Mouse (Mus musculus) left cerebral cortex, postnatal 25 days (tissue): ENCODE measurements at regions not wholly inside any gene's neighbourhood (a gene's known extent, or its start where the extent isn't known, plus 50 kb on each side); places are given as distances from the start of the nearest gene placed in this dataset.

ENCODE experiments used
- DNase-seq, 2 experiments: peaks; one replicate each; pipeline ENCODE4 v3.0.0; 2022; ENCODE audit warnings: low spot score in 2 of 2, mixed read lengths in 1 of 2
- intact Hi-C: fragments of 180-260 bp; cut with DNase I; formaldehyde crosslinking; loops from one replicate; pipeline ENCODE4 v1.15.1; 2025

DNA sequence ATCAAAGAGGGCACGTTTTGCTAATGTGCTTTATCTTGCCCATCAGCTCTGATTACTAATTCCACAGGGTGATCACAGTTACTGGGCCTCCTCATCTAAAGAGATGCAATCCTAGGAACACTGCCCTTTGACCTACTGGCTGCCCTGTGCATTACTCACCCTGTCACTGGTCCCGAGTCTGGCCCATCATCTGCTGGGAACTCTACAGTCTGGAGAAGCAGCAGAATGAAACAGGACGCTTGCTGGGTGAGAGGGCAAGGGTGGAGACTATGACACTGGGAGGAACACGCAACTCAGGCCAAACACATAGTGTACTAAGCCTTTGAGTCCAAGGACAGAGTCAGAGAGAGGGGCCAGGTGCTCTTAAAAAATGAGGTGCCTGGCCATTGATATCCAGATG, 263.8 kb downstream of the Ets1 start:
- DNase-seq = no peak
- intact Hi-C loops = no loop called here

DNA sequence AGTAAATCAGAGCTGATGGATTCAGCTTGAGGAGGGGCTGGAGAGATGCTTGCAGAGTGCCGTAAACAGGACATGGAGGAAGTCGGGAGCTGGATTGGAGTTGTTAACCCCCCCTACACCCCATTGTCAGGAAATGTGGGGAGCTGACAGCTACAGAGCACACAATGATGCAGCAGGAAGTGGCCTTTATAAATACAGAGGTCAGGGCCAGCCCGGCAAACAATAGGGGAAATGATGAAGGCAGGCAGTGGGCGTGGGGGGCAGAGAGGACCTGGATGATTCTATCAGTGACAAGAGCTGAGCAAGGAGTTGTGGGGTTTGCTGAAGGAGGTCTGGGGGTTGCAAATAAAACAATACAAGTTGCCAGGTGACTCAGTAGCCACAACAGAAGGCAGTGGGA, 265.3 kb downstream of the Ets1 start:
- DNase-seq = no peak
- intact Hi-C loops = no loop called here

DNA sequence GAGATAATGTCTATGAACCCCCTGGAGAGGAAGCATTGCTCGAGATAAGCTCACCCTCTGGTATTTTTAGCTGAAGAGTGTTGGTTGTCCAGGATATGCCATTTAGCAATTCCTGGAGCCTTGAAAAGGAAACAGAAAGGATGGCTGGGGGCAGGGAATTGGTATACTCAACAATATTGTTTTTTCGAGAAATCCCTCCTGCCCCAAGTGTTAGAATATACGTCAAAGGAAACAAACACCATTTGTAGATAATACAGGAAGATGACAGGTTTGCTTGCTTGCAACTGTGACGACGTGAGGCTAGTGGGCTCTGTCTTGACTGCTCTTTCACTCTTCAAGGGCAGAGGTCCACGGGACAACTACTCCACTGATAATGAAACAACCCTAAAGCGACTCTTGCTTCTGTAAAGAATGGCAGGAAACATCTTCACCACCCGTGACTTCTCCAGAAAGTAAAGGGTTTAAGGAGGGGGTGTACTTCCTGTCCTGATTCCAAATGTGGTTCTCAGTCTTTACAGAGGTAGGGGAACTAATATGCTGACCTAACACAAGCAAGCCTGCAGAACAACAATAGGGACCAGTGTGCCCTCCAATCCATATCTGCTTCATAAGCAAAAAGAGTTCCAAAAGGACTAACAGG, 270.3 kb downstream of the Ets1 start:
- intact Hi-C loops = no loop called here
- no peak for DNase-seq

DNA sequence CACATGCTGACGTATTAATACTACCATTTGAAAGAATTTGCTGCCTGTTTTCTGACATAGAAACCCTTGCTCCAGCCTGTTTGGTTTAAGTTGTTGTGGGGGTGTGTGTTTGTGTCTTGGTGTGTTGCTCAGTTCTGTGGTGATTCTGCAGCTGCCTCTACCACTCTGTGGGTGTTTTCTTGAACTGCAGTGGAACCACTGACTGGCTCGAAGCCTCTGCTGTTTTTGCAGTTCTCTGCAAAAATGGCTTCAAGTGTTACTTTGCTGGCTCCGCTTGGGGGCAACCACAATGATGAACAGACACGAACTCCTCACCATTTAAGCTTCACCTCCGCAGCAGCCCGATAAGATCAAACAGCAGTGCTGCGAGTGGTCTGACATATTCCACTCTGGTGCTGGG, 274.6 kb downstream of the Ets1 start:
- intact Hi-C loops = no loop called here
- DNase-seq = no peak

DNA sequence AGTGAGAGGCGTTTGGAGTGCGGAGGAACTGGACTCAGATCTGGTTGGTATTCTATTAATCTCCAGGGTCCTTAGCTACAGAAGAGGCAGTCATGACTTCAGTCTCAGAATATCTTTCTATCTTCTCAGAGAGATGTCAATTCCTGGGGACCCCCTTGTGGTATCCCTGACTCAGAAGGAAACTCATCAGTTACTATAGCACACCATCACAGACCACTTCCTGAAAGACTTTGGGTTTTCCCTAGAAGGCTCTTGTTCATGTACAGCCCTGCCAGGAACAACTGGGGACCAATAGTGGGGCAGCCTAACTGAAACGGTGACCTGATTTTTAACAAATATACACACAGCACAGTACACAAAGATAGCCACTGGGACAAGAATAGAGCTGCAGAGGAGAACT, 279.6 kb downstream of the Ets1 start:
- intact Hi-C loops = no loop called here
- DNase-seq = no peak

DNA sequence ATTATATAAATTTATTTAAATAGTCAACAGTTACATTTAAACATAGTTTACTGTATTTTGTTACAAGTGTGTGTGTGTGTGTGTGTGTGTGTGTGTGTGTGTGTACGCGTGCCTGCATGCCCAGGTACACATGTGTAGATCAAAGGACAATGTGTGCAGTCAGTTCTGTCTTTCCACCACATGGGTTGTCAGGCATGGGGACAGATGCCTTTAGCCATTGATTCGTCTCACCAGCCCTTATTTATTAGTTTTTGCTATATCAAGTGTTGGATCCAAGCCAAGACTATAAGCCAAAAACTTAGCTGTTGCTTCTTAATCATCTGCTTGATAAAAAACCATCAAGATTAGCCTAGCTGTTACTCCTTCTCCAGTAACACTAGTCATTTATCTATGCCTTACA, 280.7 kb downstream of the Ets1 start:
- intact Hi-C loops = no loop called here
- no peak for DNase-seq

DNA sequence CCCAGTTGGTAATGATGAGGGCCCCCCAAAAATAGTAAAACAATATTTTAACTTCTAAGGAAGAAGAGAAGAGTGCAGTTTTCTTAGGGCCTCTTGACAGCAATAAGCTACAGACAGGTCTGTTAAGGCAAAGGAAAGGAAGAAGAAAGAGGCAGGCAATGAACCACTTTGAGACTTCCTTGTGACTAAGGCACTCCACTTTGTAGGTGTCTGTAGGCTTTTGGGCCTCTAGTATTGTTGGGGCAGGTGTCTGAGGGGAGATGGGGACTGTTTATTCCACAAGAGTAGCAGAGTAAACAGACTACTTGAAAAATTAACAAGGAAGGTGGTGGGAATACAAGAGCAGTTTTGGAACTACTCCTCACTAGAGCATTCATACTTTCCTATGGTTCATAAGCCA, 287.9 kb downstream of the Ets1 start:
- DNase-seq = no peak
- intact Hi-C loops = no loop called here

DNA sequence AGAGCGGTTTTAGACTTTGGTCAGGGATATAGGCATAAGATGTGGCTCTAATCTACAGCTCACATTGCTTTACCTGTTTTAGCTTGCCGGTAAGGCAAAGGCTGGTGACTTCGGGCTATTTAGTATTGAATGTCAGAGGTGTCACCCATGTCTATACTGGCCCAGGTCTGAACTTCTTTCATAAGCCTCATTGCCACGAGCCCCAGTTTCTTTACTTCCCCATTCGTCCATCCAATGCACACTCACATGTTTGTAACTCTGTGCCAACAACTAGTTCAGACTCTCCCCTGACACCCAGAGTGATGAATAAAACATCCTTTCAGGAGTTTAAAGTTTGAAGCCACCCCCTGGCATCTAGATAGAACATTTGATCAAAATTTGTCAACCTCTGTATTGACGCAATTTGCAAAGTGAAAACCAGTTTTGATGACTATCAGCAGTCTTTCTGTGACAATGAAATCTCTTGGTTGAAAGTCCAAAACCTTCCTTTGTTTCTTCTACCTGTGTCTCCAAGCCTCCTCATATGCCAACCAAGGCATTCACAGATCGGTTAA, 288.4 kb downstream of the Ets1 start:
- DNase-seq = no peak
- intact Hi-C loops = no loop called here

DNA sequence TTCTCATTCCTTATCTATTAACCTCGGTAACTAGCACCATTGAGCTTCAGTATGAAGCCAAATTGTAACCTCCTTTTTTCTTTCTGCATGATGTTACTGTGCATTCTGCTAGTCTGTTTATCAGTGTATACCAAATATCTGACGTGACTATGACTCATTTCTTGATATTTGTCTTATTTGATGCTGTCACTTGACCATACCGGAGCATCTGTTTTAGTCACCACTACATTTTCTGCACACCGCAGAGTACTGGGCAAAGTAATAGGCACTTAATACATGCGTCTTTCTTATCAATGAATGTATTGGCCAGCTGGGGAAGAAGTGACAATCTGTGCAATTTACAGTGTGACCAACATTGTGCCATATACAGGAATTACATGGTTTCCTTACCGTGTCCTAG, 289.0 kb downstream of the Ets1 start:
- intact Hi-C loops = no loop called here
- DNase-seq = no peak

DNA sequence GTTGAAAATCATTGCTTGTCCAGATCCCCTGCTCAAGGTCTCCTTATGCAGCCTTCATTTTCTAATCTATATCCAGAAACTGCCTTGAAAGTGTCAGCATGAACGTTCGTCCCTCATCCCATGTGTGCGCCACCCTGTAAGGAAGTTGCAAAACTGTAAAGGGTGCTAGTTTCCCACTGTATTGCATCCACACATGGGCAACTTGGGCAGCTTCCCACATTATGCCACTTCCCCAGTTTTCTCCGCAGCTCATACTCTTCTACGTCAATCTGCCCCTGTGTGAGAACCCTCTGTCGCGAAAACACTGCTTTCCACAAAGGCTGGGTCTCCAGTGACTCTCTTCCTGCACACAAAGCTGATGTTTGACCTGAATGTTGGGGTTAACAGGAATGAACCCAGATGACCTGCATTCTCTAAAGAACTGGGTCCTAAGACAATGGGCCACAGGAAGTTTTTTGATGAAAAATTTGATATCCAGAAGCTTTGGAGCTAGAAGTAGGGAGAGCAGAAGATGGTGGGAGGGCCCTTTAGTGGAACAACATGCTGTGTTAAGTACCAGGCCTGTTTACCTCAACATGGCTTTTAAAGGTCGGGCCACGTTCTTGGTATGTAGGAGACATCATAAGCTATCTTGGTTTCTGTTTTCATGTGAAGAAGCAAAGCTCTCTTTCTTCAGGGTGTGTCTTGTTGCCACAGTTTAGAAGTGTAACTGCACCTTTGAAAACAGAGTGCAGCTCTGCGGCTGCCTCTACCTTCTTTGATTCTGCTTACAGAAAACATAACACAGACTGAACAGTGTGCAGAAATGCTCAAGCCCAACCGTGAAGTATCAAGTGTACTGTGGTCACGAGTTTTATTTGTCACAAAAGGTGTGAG, 289.9 kb downstream of the Ets1 start:
- DNase-seq = no peak
- intact Hi-C loops = no loop called here

DNA sequence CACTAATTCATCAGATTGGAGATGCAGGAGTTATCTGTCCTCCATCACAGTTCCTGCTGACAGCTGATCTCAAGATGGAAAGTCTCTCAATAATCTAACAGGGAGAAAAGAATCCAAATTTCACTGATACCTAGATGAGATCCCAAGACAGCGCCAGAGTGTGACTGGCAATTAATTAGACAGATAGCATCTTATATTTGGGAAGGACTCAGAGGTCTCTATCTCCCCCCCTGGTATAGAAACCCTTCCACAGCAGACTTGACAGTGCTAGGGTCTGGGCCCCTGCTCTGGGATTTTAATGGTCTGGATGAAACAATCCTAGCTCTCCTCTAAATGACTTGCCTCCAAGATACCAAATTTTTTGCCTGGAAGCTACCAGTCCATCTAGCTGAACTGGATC, 291.6 kb downstream of the Ets1 start:
- intact Hi-C loops = no loop called here

DNA sequence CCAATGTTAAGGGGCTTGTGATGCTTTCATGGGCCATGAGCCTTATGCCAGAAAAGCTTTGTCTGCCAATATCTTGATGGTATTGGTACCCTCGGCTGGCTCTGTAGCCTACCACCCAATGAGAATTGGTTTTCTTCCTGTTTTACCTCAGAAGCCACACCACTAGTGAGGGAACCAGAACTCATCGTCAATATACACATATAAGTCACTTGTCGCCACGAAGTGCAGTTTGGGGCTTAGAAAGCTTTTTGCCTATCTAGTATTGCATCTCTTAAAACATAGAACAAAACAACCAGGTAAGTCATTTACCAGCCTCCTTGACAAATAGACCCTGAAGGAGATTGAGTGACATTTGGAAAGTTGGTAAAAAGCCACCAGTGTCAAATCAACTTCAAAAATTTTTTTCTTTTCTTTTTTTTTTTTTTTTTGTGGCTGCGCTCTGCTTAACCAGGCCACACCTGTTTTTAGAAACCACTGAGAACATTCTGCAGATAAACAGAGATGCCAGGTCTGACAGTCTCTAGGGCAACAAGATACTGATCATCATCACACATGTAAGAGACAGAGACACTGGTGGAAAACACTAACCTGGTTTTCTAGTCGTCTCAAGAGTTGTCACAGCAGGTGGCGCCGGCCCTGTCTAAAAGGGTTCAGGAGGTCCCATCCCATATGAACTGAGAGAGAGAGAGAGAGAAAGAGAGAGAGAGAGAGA, 292.4 kb downstream of the Ets1 start:
- no peak for DNase-seq
- intact Hi-C loops = no loop called here

More for the DNA sequence above, 291.6 kb downstream of the Ets1 start:
- DNase-seq = no peak

DNA sequence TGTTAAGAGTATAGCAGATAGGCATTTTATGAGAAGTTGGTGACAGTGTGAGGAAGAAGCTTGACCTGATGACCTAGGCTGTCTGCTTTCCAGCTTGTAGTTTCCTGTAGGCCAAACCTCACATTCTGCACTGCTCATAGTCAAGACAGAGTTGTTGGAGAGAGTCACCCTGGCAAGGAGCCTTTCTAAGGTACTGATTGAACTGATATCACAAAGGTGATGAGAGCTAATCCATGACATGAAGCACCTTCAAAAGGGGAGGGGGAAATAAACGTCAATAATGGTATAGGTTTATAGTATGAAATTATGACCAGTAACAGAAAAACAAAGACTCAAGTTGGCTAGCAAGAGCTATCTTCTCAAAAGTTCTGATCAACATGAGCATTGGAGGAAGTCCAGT, 293.3 kb downstream of the Ets1 start:
- intact Hi-C loops = no loop called here
- DNase-seq = no peak

DNA sequence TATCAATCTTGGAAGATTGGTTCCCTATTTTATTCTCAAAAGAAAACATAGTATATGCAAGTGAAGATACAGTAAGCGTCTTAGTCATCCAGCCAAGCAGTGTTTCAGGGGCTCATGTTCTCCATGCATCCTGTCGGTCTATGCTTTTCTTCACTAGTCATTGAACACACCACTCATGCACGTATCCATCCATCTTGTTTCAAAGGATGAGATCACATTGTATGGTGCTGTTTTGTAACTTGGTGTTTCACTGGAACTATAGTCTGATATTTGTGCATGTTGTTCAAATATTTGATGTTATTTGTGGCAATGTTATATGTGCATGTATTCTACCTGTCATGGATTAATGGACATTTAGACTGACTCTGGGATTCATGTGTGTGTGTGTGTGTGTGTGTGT, 293.8 kb downstream of the Ets1 start:
- no peak for DNase-seq
- intact Hi-C loops = no loop called here

DNA sequence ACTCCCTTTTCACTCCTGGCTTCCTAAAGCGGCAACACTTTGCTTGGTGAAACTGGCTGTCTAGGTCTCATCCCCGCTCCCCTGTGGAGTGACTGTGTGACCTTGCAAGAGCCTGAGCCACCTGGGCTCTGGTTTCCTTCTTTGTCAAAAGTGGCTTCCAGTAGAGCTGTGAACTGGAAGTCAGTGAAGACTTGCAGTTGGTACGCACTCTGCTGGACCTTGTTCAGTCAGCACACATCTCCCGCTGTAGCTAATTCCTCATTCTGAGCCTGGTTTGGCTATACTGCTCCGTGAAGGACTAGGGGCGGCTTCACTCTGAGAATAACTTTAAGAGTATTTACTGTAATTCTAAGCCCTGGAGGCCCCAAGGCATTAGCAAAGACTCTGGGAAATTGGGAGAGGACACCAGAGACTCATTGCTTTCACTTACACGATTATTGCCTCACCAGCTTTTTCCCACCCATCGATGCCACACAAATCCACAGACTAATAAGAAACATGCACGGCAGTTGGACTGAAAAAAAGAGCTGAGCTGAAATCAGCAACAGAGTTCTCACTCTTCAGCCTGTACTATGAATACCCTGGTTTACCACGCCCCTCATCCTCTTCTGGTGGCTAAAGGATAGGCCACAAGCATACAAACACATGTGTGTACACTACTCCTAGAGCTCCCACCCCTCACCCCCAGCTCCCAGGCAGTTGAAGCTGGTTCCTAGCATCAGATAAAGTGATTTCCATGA, 295.4 kb downstream of the Ets1 start:
- no peak for DNase-seq
- intact Hi-C loops = no loop called here

DNA sequence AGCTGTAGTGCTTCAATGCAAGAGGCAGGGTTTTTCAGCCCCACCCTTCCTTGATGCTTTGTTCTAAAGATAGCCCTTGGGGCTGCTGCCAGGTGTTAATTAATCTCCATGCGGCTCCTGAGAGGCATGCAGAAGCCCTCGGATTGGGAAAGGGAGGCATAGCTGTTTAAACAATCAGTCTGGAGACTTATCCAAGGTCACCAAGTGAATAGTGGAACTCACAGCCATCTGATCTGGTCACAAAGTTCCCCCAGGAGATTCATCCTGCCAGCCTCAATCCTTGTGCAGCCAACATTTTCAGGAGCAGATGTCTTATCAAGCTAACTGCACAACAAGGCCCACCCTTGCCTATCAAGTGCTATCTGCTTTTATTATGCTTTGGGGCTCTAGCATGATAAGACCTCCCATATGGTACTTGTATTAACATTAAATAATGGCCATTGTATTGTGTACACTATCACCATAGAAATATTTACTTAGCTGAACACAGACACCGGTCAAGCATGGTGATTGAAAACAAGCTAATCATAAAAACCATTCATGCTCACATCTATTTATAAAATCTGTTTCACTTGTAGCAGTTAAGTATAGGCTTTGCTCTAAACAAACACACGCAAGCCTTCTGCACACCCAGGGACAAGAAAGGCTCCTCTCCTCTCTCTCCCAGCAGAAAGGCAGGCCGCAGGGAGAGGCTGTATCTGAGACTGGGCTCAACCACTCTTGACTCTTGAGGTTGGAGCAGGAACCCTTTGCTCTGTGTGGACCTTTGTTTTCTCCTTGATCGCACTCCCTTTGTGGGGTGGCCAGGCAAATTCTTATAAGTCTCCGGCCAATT, 297.4 kb downstream of the Ets1 start:
- DNase-seq = no peak
- intact Hi-C loops = no loop called here

DNA sequence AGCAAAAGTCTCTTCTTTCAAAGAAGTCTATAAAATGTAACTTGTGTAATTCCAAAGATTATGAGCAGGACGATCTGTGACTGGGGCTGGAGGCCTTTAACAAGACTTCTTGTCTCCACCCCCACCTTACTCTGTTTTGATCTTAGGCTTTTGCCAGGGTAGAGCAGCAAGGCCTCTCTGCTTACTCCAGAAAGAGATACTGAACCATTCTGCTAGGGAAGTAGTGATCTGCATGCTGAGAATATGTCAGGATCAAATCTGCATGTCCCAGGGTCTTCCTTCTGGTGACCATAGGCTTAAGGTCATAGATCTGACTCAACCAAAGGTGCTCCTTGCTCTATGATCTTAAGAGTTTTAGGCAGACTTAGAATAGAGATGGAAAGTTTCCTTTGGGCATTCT, 298.4 kb downstream of the Ets1 start:
- intact Hi-C loops = no loop called here
- no peak for DNase-seq

DNA sequence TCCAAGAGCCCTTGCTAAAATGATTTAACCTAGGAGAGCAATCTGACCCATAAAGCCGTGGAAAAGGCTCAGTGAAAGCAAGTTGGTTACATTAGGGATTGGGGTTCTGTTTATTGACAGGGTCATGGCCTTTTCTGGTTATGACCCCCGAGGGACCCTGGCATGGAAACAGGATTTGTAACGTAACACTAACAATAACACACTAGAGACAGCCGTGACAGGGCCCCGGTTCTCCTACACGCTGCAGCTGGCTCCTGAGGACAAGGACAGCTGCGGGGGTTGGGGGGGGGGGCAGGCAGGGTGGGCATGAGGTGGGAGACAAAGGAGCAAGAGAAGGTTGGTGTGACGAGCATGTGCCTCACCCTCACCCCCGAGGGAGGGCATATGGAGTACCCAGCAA, 300.4 kb downstream of the Ets1 start:
- intact Hi-C loops = no loop called here
- no peak for DNase-seq

DNA sequence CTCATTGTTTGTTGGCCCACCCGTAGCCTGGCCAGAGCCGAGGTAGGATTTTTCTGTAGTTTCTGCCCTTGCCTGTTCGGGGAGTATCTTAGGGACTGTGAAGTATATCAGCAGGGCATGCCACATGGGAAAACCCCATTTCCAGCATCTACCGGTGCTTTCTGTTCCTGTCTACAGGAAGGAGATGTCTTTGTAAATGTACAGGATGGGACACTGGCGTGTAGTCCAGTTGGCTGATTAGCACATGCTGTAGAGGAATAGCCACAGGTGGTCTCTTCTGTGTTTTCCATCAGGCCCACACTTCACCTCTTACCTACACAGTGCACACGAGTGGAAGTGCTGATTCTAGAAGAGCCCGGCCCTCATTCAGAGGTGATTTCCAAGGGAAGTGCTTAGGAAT, 301.4 kb downstream of the Ets1 start:
- DNase-seq = no peak
- intact Hi-C loops = no loop called here
